Mouse (Mus musculus): ENCODE data around the gene Lix1l. TPM values are rescaled to one million over a fixed set of nuclear protein-coding genes. Genes with fewer than 3 reads are reported as not detected.

Lix1l gene
- polyA plus RNA-seq (2012; rRNA removed; ENCODE audit: low replicate concordance): 3.6 and 5.3 TPM in 2 replicates

GRCm38 (mm10) chr3:96600639-96601250 is at the start of gene Lix1l:
Lix1l (plus strand) TSS chr3:96601149.

DNA sequence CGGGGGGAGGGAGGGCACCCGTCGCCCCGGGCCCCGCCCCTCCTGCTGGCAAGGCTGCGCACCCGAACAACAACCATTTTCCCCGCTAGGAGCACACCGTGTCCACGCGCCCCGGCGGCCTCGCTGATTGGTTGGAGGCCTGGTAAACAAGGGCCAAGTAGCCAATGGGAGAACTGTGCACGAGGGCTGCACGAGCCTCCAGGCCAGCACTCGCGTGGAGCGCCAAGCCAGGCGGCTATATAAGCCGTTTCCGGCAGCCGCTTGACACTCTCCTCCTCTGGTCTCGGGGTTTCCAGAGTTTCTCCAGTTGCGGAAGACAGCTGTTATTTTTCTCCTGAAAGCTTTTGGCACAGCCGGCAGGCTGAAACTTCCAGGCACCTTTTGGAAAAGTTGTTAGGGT is 43.3 kb upstream of the Lix1l start, which contains the start of gene Txnip:
TSS of gene Txnip (plus strand) at position 264 of the 400 bp plus-strand sequence.

DNA sequence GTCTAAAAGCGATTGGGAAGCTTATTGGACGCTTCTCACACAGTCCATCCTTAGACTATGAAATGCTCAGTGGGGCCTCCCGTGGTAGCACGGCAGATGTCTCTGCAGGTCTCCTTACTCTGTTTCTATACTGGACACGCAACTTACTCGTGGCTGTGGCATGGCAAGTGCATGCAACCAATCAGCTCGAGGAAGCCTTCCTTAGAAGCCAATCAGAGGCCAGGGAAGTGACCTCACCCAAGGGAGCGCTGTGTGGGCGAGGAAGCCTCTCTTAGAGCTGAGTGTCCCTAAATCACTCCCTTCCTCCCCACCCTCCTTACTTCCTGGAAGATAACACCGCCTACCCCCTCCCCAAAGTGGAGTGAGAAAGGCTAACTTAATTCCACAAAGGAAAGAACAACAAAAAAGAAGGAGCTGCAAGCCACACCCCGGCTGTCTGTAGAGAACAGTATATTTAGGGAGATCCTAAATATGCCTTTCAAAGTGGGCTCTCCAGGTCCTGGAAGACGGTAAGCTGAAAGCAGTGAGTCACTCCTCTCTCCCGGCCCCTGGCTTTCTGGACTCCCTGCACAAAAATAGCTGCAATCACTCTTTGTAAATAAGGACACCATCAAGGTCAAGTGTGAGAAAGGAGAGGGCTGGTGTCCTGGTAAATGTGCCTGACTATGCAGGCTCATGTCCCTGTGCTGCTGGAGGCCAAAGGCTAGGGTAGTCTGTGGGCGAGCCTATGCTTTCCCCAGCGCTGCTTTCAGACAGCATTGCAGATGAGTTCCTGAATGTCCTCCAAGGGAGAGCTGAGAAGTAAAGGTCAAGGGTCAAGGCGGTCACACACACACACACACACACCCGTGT is 24.0 kb upstream of the Lix1l start, which contains the start of gene Gm16253:
TSS of gene Gm16253 (plus strand) at position 295 of the 852 bp plus-strand sequence.

DNA sequence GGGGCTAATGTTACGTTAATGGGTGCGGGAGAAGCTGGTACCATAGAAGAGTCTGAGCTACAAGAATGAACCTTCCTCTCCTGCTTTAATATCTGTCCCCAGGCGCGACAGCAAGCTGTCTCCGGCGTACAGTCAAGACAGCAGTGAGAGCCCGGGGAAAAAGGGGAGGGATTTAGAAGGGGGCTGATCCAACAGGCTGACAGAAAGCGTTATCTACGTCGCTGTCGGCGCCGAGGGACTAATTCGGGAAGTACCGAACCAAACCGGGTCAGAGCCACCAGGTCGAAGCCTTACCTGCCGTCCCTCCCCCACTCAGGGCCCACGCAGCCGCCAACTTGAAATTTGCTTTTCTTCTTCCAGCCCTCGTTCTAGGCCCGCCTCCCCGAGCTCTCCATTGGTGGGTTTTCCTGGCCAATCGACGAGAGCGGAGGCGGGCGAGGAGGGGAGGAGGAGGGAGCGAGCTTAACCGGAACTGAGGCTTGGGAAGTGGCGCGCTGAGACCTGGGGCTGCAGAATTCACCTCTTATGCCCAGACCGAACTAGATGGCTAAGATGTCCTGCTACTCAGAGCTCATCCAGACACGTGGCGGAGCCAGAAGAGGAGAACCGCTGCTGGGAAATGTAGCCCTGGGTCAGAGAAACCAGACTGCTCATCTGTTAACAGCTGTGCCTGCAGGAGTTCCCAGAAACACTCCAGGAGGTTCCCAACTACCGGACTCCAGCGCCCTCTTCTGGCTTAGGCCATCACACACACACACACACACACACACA is 7.0 kb upstream of the Lix1l start, which contains the start of gene Polr3gl:
TSS of gene Polr3gl (minus strand) at position 392 of the 771 bp plus-strand sequence.

GRCm38 (mm10) chr3:96596228-96596707 is 4.7 kb upstream of the Lix1l start, which contains the start of gene Ankrd34a:
Ankrd34a (plus strand) TSS chr3:96596636.

GRCm38 (mm10) chr3:96629729-96630600 is 29.0 kb downstream of the Lix1l start, which contains the start of gene Rbm8a:
Rbm8a (plus strand) TSS chr3:96629933.

GRCm38 (mm10) chr3:96634928-96635879 is 34.3 kb downstream of the Lix1l start, which contains the start of the genes Pex11b and Gm42957:
Pex11b (plus strand) TSS chr3:96635376.
Gm42957 (plus strand) TSS chr3:96635474.

DNA sequence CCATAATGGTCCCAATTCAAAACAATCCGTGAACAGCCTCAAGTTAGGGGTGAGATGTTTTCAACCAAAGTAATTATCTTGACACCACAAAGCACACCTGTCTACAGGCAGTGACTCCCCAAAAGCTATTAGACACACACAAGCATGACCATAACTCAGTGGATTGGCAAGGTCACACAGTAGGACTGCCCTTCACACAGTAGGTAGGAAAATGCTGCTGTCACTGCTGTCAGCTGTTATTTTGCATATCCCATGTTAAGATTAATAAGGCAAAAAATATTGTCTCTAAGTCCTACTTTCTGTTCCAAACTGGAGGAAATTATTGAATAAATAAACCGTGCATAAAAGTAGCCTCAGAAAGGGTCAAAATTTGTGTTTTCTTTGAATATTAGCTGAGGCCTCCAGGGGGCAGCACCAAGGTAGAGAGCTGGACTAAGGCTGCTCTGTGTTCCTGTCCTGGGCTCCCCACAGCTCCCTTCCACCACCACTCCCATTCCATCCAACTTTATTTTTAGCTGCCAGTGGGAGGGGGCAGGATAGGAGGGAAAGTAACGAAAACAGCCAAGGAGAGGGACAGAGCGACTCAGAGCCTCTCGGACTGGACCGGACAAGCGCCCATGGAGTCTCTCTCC is 44.2 kb downstream of the Lix1l start, which contains the start of gene Itga10:
TSS of gene Itga10 (plus strand) at position 567 of the 632 bp plus-strand sequence.

GRCm38 (mm10) chr3:96669727-96670468 is 68.9 kb downstream of the Lix1l start, which contains the start of gene Ankrd35:
Ankrd35 (plus strand) TSS chr3:96670131.

Other genes starting within 250 kb of the Lix1l start
- gene BC107364, start 148.8 kb upstream of the Lix1l start, polyA plus RNA-seq (2012; rRNA removed; ENCODE audit: low replicate concordance): not detected in 2 replicates
- 0.09 TPM in 1 of 2 replicates, not detected in the other for gene Hfe2, start 76.0 kb upstream of the Lix1l start, polyA plus RNA-seq (2012; rRNA removed; ENCODE audit: low replicate concordance)
- 252 and 270 TPM in 2 replicates for gene Txnip, start 43.2 kb upstream of the Lix1l start, polyA plus RNA-seq (2012; rRNA removed; ENCODE audit: low replicate concordance)
- not detected in 2 replicates for gene Gm16253, start 24.2 kb upstream of the Lix1l start, polyA plus RNA-seq (2012; rRNA removed; ENCODE audit: low replicate concordance)
- 6.9 and 7.5 TPM in 2 replicates for gene Polr3gl, start 7.0 kb upstream of the Lix1l start, polyA plus RNA-seq (2012; rRNA removed; ENCODE audit: low replicate concordance)
- gene Ankrd34a, start 4.5 kb upstream of the Lix1l start, polyA plus RNA-seq (2012; rRNA removed; ENCODE audit: low replicate concordance): 0.27 and 0.53 TPM in 2 replicates
- 2.2 and 2.3 TPM in 2 replicates for gene Rbm8a, start 28.8 kb downstream of the Lix1l start, polyA plus RNA-seq (2012; rRNA removed; ENCODE audit: low replicate concordance)
- gene Pex11b, start 34.2 kb downstream of the Lix1l start, polyA plus RNA-seq (2012; rRNA removed; ENCODE audit: low replicate concordance): 15.2 and 21.5 TPM in 2 replicates
- gene Gm42957, start 34.3 kb downstream of the Lix1l start, polyA plus RNA-seq (2012; rRNA removed; ENCODE audit: low replicate concordance): not detected in 2 replicates
- 0.72 and 0.88 TPM in 2 replicates for gene Itga10, start 44.4 kb downstream of the Lix1l start, polyA plus RNA-seq (2012; rRNA removed; ENCODE audit: low replicate concordance)
- 0.14 and 0.71 TPM in 2 replicates for gene Ankrd35, start 69.0 kb downstream of the Lix1l start, polyA plus RNA-seq (2012; rRNA removed; ENCODE audit: low replicate concordance)
- gene Pias3, start 95.2 kb downstream of the Lix1l start, polyA plus RNA-seq (2012; rRNA removed; ENCODE audit: low replicate concordance): 15.4 and 22.8 TPM in 2 replicates
- gene Nudt17, start 107.4 kb downstream of the Lix1l start, polyA plus RNA-seq (2012; rRNA removed; ENCODE audit: low replicate concordance): 2.1 and 2.7 TPM in 2 replicates
- gene Polr3c, start 126.5 kb downstream of the Lix1l start, polyA plus RNA-seq (2012; rRNA removed; ENCODE audit: low replicate concordance): 27.8 and 31.3 TPM in 2 replicates
- gene Rnf115, start 126.5 kb downstream of the Lix1l start, polyA plus RNA-seq (2012; rRNA removed; ENCODE audit: low replicate concordance): 8.6 and 9.7 TPM in 2 replicates
- gene Pdzk1, start 228.1 kb downstream of the Lix1l start, polyA plus RNA-seq (2012; rRNA removed; ENCODE audit: low replicate concordance): 8.1 and 38.9 TPM in 2 replicates
- gene Cd160, start 228.2 kb downstream of the Lix1l start, polyA plus RNA-seq (2012; rRNA removed; ENCODE audit: low replicate concordance): 0.33 and 1.5 TPM in 2 replicates

Data from duodenum, adult 2 months (tissue).